Mouse (Mus musculus) liver, postnatal 0 days (tissue): ENCODE measurements around the gene Cdk17.

Experiments
- CTCF ChIP-seq: sonication (generic); IDR thresholded peaks from 2 replicates; pipeline ENCODE4 v1.5.1; 2016; ENCODE audit warnings: antibody characterized with exemption, low read depth
- EP300 ChIP-seq: IDR thresholded peaks from 2 replicates; pipeline ENCODE4 v1.6.1; 2016; ENCODE audit warnings: antibody characterized with exemption, low read depth, mild to moderate bottlenecking

GRCm38 (mm10) chr10:93190475-93191262 is 30.0 kb downstream of the Cdk17 start:
- TF ChIP-seq CTCF: no peak
- TF ChIP-seq EP300: no peak
